Mouse (Mus musculus): ENCODE measurements at regions not wholly inside any gene's neighbourhood (a gene's known extent, or its start where the extent isn't known, plus 50 kb on each side); places are given as distances from the start of the nearest gene placed in this dataset.

DNA sequence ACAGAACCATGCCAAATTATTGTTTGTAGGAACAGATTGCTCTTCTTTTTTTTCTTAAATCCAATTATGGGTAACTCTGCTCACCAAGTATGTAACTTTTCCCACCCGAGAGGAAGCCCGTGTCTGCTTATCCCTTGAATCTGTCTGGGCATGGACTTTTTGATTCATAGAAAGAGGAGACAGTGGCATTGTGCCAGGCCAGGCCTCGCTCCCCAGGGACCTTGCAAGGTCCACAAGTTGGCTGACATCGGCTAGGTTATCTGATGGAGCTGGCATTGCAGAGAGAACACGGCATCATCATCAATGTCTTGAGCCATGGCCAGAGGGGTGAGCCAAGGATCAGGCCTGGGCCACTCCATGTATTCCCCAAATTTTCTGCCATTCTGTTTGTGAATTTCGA, 56.0 kb upstream of the Stac start:
- 68% methylated on average over 6 of the region's 6 CpGs for WGBS
- no peak overlapping the region for H3K4me3 ChIP-seq (replicated peaks; ENCODE audit: control insufficient read depth, low read depth, low read length)
- no peaks in the 10 kb centered on the region for H3K4me1 ChIP-seq (ENCODE audit: control insufficient read depth, insufficient read depth, low read length)
- no peak overlapping the region for H3K27ac ChIP-seq (ENCODE audit: control insufficient read depth, insufficient read depth, low read depth, low read length, poor library complexity)
- TF ChIP-seq CTCF (IDR thresholded peaks at IDR 0.05; ENCODE audit: control insufficient read depth, insufficient read depth, low read length) (no peak), POLR2A (IDR thresholded peaks at IDR 0.05; ENCODE audit: borderline replicate concordance, control insufficient read depth, low read depth, low read length) (no peak)

DNA sequence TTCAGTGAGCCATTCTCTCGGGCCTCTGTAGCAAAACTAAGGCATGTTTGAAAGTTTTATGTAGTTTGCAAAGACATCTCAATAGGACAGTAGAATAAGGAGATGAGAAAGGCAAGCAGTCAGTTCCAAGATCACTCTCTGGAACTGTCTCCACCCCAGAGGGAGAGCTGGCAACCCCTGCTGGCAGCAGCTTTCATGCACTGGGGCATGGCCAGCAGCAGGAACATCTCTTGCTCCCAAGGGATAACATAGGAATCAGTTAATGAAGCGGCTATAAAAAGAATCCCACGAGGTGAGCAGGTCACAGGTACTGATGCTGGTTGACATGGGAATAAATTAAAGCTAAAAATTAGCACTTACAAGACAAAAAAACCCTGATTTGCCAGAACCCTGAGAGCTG, 55.1 kb upstream of the Stac start:
- no peak overlapping the region for H3K4me3 ChIP-seq (replicated peaks; ENCODE audit: control insufficient read depth, low read depth, low read length)
- H3K27ac ChIP-seq (ENCODE audit: control insufficient read depth, insufficient read depth, low read depth, low read length, poor library complexity): no peak overlapping the region
- WGBS: 57% methylated on average over 3 of the region's 3 CpGs
- no peaks in the 10 kb centered on the region for H3K4me1 ChIP-seq (ENCODE audit: control insufficient read depth, insufficient read depth, low read length)
- TF ChIP-seq CTCF (IDR thresholded peaks at IDR 0.05; ENCODE audit: control insufficient read depth, insufficient read depth, low read length): no peak
- no peak for TF ChIP-seq POLR2A (IDR thresholded peaks at IDR 0.05; ENCODE audit: borderline replicate concordance, control insufficient read depth, low read depth, low read length)

All from bone marrow, adult 2 months (tissue).